Mouse (Mus musculus): ENCODE measurements around the gene Tfap4. TPM values are rescaled to one million over a fixed set of nuclear protein-coding genes. Genes with fewer than 3 reads are reported as not detected.
"Not testable (repeated sequence)": the region's sequence is repeated elsewhere in the genome, so short reads cannot be mapped to it uniquely, and the experiment has no call there.

The Tfap4 gene
- total RNA-seq, 2 experiments from 2014 or later: 4.6 to 14.4 TPM

DNA sequence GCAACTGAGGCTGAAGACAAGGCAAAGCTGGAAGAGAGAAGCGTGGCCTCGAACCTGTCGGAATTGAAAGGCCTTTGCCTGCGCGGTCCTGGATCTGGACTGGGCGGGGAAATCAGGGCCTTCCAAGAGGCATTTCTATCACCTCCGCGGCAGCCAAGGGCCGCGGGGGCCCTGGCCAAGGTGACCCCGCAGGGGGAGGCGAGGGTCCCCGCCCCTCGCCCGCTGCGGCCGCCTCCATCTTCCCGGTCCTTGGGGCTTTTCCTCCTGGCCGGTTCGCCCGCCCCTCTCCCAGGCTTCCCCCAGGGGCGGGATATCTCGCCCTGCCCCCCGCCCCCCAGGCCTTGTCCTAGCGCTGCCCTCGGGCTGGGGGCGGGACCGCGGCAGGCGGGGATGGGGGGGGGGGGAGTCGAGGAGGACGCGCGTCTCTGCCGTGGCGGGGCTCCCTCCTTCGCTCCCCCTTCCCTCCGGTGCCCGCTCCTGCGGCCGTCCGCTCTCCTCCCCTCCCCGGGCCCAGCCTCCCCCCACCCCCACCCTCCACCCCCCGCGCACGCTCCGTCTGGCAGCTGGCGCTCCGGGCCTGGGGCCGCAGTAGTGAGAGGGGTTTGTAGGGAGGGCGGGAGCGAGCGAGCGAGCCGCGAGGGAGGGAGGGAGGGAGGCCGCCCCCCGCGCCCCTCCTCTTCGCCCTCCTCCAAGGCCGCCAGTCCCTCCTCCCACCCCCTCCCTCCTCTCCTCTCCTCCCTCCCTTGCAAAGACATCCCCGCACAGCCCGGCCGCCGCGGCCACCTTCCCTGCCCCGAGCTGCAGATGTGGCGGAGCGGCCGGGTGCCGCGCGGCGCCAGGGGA, 34.5 kb upstream of the Tfap4 start, which contains the start of gene Glis2:
TSS of gene Glis2 (plus strand) at position 743 of the 843 bp plus-strand sequence.
- ATAC-seq (replicated peaks; ENCODE audit: low FRiP score, poor library complexity, severe bottlenecking): no peak

DNA sequence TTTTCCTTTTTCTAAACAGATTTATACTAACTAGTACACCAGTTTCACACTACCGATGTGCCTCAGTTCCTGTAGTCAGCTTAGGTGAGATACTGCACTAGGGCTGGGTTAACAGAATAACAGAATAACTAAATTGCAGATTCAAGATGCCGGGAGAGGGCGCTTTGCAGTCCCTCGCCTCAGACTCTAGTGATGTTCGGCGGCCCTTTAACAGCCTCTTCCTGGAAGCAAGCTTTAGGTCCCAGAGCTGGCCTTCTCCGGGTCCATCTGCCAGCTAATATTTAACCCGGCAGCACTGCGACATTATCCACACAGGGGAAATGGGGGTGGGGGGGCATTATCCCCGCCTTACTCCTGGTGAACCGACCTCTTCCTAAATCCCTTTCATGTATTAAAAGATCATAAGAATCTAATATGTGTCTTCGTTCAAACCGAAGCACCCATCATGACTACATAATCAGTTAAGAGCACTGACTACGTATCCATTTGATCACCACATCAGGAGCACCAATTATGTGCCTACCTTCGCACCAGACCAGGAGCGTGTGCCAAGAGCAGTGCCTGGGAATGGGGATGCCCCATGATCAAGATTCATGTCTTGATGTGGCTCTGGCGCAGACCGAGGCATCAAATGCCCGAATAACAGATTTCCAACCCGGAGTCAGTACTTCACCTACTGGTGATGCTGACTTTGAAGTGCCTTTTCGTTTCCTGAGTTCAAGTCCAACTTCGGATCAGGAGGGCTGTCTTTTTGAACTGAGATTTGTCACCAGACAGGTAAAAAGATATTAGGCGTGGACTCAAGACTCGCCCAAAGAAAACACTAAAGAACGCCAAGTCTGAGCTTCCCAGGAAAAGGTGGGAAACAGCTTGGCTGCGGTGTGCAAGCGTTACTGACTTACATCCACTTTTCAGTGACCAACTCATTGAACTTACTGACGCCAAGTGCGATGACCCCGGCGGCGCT, 33.5 kb upstream of the Tfap4 start:
- no peak for ATAC-seq (replicated peaks; ENCODE audit: low FRiP score, poor library complexity, severe bottlenecking)

DNA sequence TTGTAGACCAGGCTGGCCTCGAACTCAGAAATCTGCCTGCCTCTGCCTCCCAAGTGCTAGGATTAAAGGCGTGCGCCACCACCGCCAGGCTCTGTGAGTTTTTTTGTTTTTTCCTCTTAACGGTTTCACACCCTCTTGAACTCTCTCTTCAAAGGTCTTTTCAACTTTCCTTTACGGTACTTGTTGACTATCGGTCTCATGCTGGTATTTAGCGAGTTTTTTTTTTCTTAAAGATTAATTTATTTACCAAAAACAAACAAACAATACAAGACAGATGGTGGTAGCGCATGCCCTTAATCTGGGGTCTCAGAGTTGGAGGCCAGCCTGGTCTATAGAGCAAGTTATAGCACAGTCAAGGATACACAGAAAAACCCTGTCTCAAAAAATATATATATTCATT, 30.6 kb upstream of the Tfap4 start:
- ATAC-seq (replicated peaks; ENCODE audit: low FRiP score, poor library complexity, severe bottlenecking): no peak

DNA sequence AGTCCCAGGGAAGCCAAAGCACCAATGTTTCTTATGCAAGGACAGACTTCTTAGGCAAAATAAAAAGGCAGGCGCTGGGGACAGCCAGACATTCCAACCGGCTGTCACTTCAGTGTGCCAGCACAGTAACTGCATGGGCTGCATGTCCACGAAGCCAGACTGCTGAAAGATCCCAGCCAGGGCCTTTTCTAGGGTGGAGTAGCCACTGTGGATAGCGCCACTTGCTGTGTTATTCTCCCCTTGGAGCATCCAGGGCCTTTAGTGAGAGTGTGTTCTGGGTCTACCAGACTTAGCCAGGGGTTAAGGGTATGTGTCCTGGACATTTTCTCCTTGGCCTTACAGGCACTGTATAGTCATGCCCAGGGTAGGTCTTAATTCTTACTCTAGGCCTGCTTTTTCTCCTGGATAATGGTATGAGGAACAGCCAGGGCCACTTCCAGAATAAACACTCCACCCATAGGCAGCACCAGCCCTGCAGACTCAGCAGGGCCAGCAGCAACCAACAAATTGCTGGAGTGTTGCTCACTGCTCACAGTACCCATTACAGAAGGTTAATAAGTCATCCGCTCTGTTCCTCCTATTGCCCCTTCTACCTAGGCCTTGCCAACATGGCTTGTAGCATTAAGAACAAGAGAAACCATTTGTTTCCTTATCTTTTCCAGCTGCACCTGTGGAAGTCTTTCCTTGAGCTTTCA, 28.0 kb upstream of the Tfap4 start:
- ATAC-seq (replicated peaks; ENCODE audit: low FRiP score, poor library complexity, severe bottlenecking): no peak

DNA sequence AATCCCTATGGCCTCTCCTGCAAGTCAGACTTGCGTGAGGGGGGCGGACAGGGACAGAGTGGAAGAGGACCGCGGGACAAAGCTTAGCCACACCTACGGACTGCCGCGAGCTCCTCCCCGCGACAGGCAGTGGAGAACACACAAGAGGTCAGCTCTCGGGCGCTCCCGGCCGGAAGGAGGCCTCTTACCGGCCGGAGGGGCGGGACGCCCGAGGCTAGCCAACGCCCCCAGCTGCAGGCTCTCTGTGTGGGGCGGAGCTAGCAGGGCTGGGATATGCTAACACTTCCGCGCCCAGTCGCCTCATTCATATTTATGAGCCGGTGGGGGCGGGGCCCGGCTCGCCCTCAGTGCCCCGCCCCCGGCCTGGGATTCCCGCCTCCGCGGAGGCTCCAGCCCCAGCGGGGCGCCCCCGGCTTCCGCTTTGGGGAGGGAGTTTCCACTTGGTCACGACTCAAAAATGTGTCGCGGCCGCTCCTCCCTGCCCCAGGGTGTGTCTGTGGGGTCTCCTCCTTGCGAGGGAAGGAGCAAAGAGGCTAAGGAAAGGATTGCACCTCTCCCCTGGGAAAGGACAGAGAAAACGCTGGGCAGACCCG, 27.0 kb upstream of the Tfap4 start:
- peak; percentile 99 for ATAC-seq (replicated peaks; ENCODE audit: low FRiP score, poor library complexity, severe bottlenecking)

DNA sequence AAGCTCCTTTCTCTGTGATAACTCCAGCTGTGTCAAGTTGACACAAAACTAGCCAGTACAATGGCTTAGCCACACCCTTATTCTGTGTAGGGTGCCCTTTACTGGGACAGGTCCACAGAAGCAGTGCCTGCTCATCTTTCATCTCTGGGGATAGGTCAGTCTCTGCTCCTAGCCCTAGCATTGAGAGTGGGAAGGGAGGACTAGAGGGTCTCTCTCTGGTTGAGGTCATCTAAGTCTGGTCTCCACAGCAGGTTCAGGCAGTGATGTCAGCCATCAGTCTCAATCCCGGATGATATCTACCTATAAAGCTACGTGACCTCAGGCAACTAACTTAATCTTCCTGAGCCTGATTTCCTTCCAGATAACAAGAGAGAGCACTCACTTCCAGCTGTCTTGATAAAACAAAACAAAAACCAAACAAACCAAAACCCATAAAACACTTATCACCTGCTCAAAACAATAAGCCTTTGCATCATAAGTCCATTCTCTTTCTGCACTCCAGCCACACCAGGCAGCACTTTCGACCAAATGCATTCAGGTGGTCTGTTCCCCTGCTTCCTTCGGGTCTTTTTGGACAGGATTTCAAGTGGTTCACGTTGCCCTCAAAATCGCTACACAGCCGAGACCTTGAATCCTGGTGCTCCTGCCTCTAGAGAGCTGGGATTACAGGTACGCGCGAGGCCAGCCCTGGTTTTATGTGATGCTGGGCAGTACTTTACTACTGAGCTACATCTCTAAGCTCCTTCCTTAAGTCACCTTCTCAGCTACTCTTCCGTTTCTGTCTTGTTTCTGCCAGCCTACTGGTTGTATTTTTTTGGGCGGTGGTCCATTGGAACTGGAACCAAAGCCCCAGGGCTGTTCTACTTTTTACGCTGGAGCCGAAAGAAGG, 26.2 kb upstream of the Tfap4 start:
- ATAC-seq (replicated peaks; ENCODE audit: low FRiP score, poor library complexity, severe bottlenecking): peak; percentile 20

DNA sequence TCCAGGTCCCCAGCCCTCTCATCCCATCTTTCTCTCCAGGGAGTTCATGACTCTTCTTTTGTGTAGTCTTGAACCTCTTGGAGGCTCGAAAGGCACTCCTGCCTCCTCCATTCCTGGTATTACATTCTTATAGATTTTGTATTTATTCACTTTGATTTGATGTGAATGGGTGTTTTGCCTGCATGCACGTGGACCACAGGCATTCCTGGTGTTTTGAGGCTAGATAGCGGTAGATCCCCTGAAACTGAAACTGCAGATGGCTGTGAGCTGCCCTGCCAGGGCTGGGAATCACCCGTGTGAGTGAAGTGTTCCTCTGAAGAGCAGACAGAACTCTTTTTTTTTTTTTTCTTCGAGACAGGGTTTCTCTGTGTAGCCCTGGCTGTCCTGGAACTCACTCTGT, 24.8 kb upstream of the Tfap4 start:
- no peak for ATAC-seq (replicated peaks; ENCODE audit: low FRiP score, poor library complexity, severe bottlenecking)

DNA sequence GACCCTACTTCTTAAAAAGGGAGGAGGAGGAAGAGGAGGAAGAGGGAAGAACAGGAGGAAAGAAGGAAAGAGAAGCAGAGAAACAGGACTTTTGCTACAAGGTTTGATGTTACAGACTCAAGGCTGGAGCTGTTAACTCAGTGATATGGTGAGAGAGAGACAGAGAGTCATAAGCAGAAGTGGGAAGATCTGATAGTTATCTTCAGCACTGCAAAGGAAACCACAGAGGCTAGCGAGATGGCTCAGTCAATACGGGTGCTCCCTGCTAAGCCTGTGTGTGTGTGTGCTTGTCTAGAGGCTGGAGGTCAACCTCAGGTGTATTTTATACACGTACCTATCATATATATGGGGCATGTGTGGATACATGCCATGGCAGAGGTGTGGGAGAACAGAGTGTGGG, 24.2 kb upstream of the Tfap4 start:
- no peak for ATAC-seq (replicated peaks; ENCODE audit: low FRiP score, poor library complexity, severe bottlenecking)

DNA sequence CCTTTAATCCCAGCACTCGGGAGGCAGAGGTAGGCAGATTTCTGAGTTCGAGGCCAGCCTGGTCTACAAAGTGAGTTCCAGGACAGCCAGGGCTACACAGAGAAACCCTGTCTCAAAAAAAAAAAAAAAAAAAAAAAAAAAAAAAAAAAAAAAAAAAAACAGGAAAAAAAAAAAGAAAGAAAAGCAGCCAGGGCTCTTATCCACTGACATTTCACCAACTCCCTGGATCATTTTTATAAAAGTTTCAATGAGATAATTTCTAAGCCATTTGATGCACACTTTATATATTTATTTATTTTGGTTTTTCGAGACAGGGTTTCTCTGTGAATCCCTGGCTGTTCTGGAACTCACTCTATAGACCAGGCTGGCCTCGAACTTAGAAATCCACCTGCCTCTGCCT, 21.5 kb upstream of the Tfap4 start:
- not testable (repeated sequence) for ATAC-seq (replicated peaks; ENCODE audit: low FRiP score, poor library complexity, severe bottlenecking)

DNA sequence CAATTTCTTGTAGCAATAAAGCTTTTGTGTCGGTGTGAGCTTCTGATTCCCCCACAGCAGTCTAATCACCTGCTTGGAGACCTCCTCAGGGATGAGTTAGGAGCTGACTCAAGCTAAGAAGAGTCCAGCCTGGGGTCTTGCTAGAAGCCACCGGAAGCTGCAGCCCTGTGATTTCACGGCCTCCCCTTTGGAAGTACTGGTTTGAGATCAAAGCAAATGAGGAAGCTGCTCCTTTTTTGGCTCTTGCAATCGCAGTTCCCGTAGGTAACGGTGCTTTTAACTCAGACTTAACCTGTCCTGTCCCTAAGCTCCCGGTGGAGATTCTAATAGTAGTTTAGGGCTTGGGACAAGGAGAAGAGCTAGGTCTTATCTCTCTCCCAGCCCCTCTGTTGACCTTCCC, 19.0 kb upstream of the Tfap4 start:
- no peak for ATAC-seq (replicated peaks; ENCODE audit: low FRiP score, poor library complexity, severe bottlenecking)

DNA sequence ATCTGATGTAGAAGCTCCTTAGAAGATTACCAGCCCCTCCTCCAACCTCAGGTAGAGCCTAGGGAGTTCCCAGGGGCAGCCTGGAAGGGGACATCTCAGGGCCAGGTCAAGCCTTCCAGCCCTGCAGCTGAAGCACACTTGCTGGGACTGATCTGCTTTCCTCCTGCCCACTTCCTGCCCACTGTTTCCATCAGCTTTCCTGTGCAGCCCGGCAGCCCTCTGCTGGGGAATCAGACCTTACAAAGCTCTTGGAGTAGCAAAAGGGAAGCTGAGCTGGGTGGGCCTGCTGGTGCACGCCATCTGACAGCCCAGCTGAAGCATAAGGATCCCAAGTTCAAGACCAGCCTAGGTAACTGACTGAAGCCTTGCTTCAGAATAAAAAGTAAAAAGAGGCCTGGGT, 17.2 kb upstream of the Tfap4 start:
- ATAC-seq (replicated peaks; ENCODE audit: low FRiP score, poor library complexity, severe bottlenecking): no peak; the same call in 1 of the 2 replicates

DNA sequence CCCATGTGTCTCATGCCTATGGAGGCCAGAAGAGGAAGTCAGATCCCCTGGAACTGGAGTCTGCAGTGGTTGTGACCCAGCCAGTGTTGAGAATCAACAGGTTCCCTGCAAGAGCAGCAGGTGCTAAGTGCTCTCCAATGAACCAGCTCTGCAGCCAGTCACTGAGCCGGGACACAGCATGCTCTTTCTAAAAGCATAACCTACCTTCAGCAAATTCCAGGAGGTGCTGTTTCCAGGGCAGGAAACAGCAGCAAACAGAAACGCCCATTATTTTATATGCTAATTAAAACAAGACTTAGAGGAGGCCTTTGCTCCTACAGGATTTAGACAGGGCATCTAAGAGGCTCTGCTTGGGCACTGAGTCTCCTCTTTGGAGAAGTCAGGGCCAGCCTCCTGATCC, 16.4 kb upstream of the Tfap4 start:
- no peak for ATAC-seq (replicated peaks; ENCODE audit: low FRiP score, poor library complexity, severe bottlenecking)

DNA sequence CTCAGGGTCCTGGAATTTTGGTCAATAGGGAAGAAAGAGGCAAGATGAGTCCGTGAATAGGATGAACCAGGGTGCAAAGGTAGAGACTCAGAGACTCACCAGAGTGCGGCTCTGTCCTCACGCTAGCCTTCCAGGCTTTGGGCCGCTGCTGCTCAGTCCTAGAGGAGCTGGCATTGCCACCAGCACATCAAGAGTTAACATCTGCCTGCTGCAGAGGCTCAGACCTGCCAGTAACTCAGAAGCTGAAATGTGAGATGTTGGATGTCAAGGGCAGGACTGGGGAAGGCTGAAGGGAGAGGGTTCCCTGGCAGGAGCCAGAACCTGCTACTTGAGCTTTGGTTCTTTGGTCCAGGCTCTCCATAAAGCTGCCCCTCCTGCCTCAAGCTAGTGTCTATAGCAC, 11.1 kb upstream of the Tfap4 start:
- no peak for ATAC-seq (replicated peaks; ENCODE audit: low FRiP score, poor library complexity, severe bottlenecking)

DNA sequence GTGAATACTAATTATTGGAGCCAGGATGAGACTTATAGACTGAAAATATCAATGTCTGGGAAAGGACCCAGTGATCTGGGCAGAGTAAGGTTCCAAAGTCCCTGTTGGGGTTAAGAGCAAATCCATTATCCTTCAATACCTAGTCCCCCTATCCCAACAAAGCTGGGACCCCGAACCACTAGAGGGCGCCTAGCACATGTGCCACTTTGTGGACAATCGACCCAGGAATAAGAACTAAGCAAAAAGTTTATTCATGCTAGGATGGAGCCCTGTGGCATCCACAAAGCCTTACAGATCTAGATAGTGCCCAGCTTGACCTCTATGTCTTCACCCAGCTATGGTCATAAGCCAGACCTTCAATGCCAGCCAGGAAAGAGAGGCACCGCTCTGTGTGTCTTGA, 8.3 kb upstream of the Tfap4 start:
- no peak for ATAC-seq (replicated peaks; ENCODE audit: low FRiP score, poor library complexity, severe bottlenecking)

DNA sequence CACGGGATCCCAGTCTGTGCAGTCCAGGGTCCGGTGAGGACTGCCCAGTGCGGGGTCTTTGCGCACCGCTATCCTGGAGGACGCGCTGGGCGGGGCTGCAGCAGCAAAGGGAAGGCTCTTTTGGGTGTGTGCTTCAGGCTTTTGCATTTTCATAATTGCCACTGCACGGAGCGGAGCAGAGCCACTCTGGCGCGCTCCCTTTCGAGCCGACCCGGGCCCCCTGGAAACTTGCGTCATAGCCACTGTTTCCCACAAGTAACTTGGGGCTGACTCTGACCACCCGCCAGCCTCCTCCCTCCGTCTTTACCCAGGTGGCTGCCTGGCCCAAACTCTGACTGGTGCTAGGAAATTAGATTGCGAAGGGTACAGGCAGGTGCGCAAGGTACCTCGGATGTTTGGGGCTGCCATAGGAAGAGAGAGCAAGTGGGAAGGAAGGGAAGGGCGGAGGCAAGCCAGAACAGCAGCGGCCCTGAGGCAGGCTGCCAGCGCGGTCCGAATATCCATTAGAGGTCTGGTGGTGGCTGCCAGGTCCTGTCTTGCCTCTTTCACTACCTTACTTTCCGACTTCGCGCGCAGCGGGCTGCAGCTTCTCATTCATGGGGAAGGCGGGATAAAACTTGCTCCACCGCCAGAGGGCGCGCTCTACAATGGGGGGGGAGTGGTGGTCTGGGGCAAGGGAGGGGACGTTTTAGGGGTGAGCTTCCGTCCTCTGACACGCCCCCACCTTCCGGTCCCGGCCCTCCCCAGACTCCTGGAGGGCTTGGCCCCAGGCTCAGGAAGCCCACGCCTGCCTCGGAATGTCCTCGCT, 695 bp upstream of the Tfap4 start:
- 0 out of 2 replicates have a peak, but pooled peaks have one; percentile 27 for ATAC-seq (replicated peaks; ENCODE audit: low FRiP score, poor library complexity, severe bottlenecking)

DNA sequence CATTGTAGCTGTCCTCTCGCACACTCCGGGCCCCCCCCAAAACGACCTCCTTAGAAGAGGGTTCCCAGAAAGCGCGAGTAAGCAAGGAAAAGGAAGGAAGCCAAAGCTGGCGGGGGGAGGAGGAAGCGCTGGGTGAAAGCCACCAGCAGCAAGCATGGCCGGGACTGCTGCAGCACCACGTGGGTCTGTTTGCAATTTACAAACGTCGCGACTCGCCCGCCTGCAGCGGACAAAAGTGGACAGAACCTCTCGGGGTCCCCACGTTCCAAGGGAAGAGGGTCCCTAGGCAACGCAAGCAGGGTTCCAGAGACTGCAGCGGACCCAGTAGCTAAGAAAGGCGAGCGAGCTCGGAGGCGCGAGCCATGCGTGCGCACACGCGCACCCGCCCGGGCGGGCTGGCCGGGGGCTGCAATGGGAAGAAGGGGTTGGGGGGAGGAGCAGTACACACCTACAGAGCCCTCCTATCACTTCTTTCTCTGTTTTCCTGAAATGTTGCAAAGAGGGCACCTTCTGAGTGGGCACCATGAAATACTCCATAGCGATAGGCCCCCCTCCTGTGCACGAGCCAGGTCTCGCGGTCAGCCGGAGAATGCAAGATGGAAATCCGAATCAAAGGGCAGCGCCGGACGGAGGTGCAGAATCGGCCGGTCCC, 548 bp downstream of the Tfap4 start:
- ATAC-seq (replicated peaks; ENCODE audit: low FRiP score, poor library complexity, severe bottlenecking): no peak

DNA sequence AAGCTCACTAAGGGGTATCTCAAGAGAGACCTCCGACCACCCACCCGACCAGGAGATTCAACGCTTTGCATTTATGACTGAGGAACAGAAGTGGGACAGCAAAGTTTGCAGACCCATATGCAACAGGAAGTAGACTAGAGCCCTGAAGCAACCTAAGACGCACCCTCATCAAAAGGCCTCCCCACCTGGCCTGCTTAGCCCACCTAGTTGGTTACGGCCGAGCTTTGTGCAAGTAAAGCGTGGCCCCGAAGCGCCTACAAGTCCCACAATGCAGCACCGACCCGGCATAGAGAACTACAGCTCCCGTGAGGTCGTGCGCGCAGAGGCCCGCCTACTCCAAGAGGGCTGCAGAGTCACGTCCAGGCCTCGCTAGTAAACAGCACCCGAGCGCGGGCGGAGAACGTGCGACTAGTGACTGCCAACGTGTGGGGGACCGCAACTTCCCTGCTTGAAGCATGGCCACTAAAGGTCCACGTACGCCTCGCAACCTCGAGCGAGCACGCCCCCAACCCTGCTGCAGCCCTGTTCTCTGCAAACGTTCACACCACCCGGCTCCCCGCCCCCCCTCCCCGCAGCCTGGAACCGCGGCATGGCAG, 1.2 kb downstream of the Tfap4 start:
- peak; percentile 92 for ATAC-seq (replicated peaks; ENCODE audit: low FRiP score, poor library complexity, severe bottlenecking)

Measured in erythroblast, adult 5-6 weeks (primary cell).